Mouse (Mus musculus): ENCODE results near the gene Neurl1a. TPM values are rescaled to one million over a fixed set of nuclear protein-coding genes. Genes with fewer than 3 reads are reported as not detected.
A peak's percentile ranks its signal among the peaks of the same experiment; 100 is the strongest.

The Neurl1a gene
- polyA plus RNA-seq, 1 experiment from 2014 or later: 5.1 TPM

- DNase-seq (ENCODE audit: low spot score): no peak
- WGBS: 86% methylated on average over 8 of the region's 8 CpGs
- no peak overlapping the region for H3K27ac ChIP-seq
- peaks cover 33% of the 10 kb centered on the region for H3K4me1 ChIP-seq
- peaks cover 11% of the 10 kb centered on the region for H3K27me3 ChIP-seq (ENCODE audit: insufficient read depth, poor library complexity, severe bottlenecking)
- H3K4me3 ChIP-seq: no peak overlapping the region
- H3K9me3 ChIP-seq: no peaks in the 10 kb centered on the region
- no peaks in the 10 kb centered on the region for H3K36me3 ChIP-seq
These were observed 66.9 kb downstream of the Neurl1a start for GRCm38 (mm10) chr19:47245512-47245911.

- Histone ChIP-seq H3K9me3 (no peaks in the 10 kb centered on the region), H3K4me3 (no peak overlapping the region), H3K36me3 (no peaks in the 10 kb centered on the region), H3K27ac (no peak overlapping the region), H3K4me1 (peaks cover 24% of the 10 kb centered on the region), H3K27me3 (ENCODE audit: insufficient read depth, poor library complexity, severe bottlenecking) (peaks cover 34% of the 10 kb centered on the region)
- 45% methylated on average over 11 of the region's 11 CpGs for WGBS
- no peak for DNase-seq (ENCODE audit: low spot score)
These were observed 69.2 kb downstream of the Neurl1a start for GRCm38 (mm10) chr19:47247791-47248190.

- Histone ChIP-seq H3K9me3 (no peaks in the 10 kb centered on the region), H3K27ac (no peak overlapping the region), H3K36me3 (no peaks in the 10 kb centered on the region), H3K4me3 (no peak overlapping the region), H3K4me1 (peaks cover 25% of the 10 kb centered on the region), H3K27me3 (ENCODE audit: insufficient read depth, poor library complexity, severe bottlenecking) (peaks cover 39% of the 10 kb centered on the region)
- no peak for DNase-seq (ENCODE audit: low spot score)
- 79% methylated on average over 7 of the region's 7 CpGs for WGBS
These were observed 69.7 kb downstream of the Neurl1a start for GRCm38 (mm10) chr19:47248296-47248695.

GRCm38 (mm10) chr19:47248906-47249568 is 70.4 kb downstream of the Neurl1a start:
- no peaks in the 10 kb centered on the region for H3K9me3 ChIP-seq
- peaks cover 46% of the 10 kb centered on the region for H3K27me3 ChIP-seq (ENCODE audit: insufficient read depth, poor library complexity, severe bottlenecking)
- no peak overlapping the region for H3K27ac ChIP-seq
- DNase-seq (ENCODE audit: low spot score): no peak
- H3K36me3 ChIP-seq: no peaks in the 10 kb centered on the region
- peaks cover 25% of the 10 kb centered on the region for H3K4me1 ChIP-seq
- WGBS: 73% methylated on average over 16 of the region's 16 CpGs
- H3K4me3 ChIP-seq: no peak overlapping the region

- Histone ChIP-seq H3K27me3 (ENCODE audit: insufficient read depth, poor library complexity, severe bottlenecking) (peaks cover 56% of the 10 kb centered on the region), H3K27ac (no peak overlapping the region), H3K4me3 (no peak overlapping the region), H3K36me3 (no peaks in the 10 kb centered on the region), H3K4me1 (peaks cover 25% of the 10 kb centered on the region), H3K9me3 (no peaks in the 10 kb centered on the region)
- 71% methylated on average over 6 of the region's 6 CpGs for WGBS
- DNase-seq (ENCODE audit: low spot score): no peak
These were observed 72.3 kb downstream of the Neurl1a start for GRCm38 (mm10) chr19:47250931-47251330.

GRCm38 (mm10) chr19:47253053-47253628 is 74.5 kb downstream of the Neurl1a start:
- Histone ChIP-seq H3K36me3 (no peaks in the 10 kb centered on the region), H3K9me3 (no peaks in the 10 kb centered on the region), H3K27ac (peak overlapping the region; percentile 77), H3K4me1 (peaks cover 20% of the 10 kb centered on the region), H3K27me3 (ENCODE audit: insufficient read depth, poor library complexity, severe bottlenecking) (peaks cover 56% of the 10 kb centered on the region), H3K4me3 (peak overlapping the region; percentile 63)
- 3% methylated on average over 90 of the region's 90 CpGs for WGBS
- DNase-seq (ENCODE audit: low spot score): no peak

- Histone ChIP-seq H3K27ac (no peak overlapping the region), H3K27me3 (ENCODE audit: insufficient read depth, poor library complexity, severe bottlenecking) (peaks cover 56% of the 10 kb centered on the region), H3K4me1 (peaks cover 18% of the 10 kb centered on the region), H3K9me3 (no peaks in the 10 kb centered on the region), H3K4me3 (no peak overlapping the region), H3K36me3 (no peaks in the 10 kb centered on the region)
- 72% methylated on average over 2 of the region's 2 CpGs for WGBS
- DNase-seq (ENCODE audit: low spot score): no peak
These were observed 76.4 kb downstream of the Neurl1a start for GRCm38 (mm10) chr19:47255036-47255435.

- peaks cover 49% of the 10 kb centered on the region for H3K27me3 ChIP-seq (ENCODE audit: insufficient read depth, poor library complexity, severe bottlenecking)
- no peak overlapping the region for H3K4me3 ChIP-seq
- peaks cover 18% of the 10 kb centered on the region for H3K4me1 ChIP-seq
- H3K36me3 ChIP-seq: no peaks in the 10 kb centered on the region
- 68% methylated on average over 6 of the region's 6 CpGs for WGBS
- H3K27ac ChIP-seq: no peak overlapping the region
- H3K9me3 ChIP-seq: no peaks in the 10 kb centered on the region
- no peak for DNase-seq (ENCODE audit: low spot score)
These were observed 77.3 kb downstream of the Neurl1a start for GRCm38 (mm10) chr19:47255919-47256318.

GRCm38 (mm10) chr19:47259581-47259980 is 81.0 kb downstream of the Neurl1a start:
- no peak overlapping the region for H3K27ac ChIP-seq
- no peak overlapping the region for H3K4me3 ChIP-seq
- H3K9me3 ChIP-seq: no peaks in the 10 kb centered on the region
- H3K36me3 ChIP-seq: 0 out of 2 replicates have a peak, but pooled peaks cover 3% of the 10 kb centered on the region
- H3K27me3 ChIP-seq (ENCODE audit: insufficient read depth, poor library complexity, severe bottlenecking): peaks cover 12% of the 10 kb centered on the region
- peaks cover 12% of the 10 kb centered on the region; the same call in 1 of the 2 replicates for H3K4me1 ChIP-seq
- 5% methylated on average over 5 of the region's 5 CpGs for WGBS
- no peak for DNase-seq (ENCODE audit: low spot score)

- Histone ChIP-seq H3K27me3 (ENCODE audit: insufficient read depth, poor library complexity, severe bottlenecking) (peaks cover 5% of the 10 kb centered on the region), H3K9me3 (no peaks in the 10 kb centered on the region), H3K4me3 (no peak overlapping the region), H3K36me3 (peaks cover 11% of the 10 kb centered on the region), H3K27ac (no peak overlapping the region), H3K4me1 (peaks cover 14% of the 10 kb centered on the region; the same call in 1 of the 2 replicates)
- DNase-seq (ENCODE audit: low spot score): no peak
- 84% methylated on average over 8 of the region's 8 CpGs for WGBS
These were observed 82.6 kb downstream of the Neurl1a start for GRCm38 (mm10) chr19:47261196-47261595.

- H3K36me3 ChIP-seq: peaks cover 36% of the 10 kb centered on the region
These were observed 85.0 kb downstream of the Neurl1a start for GRCm38 (mm10) chr19:47263621-47264020.

GRCm38 (mm10) chr19:47264322-47265092 is 85.9 kb downstream of the Neurl1a start:
- WGBS: 53% methylated on average over 11 of the region's 11 CpGs
- Histone ChIP-seq H3K4me3 (no peak overlapping the region), H3K9me3 (no peaks in the 10 kb centered on the region), H3K27me3 (ENCODE audit: insufficient read depth, poor library complexity, severe bottlenecking) (no peaks in the 10 kb centered on the region), H3K4me1 (peaks cover 7% of the 10 kb centered on the region; the same call in 1 of the 2 replicates), H3K36me3 (peaks cover 44% of the 10 kb centered on the region), H3K27ac (no peak overlapping the region)
- DNase-seq (ENCODE audit: low spot score): peak; percentile 82

More at GRCm38 (mm10) chr19:47263621-47264020, 85.0 kb downstream of the Neurl1a start:
- Histone ChIP-seq H3K4me3 (no peak overlapping the region), H3K4me1 (peaks cover 11% of the 10 kb centered on the region; the same call in 1 of the 2 replicates), H3K27ac (no peak overlapping the region), H3K9me3 (no peaks in the 10 kb centered on the region), H3K27me3 (ENCODE audit: insufficient read depth, poor library complexity, severe bottlenecking) (no peaks in the 10 kb centered on the region)
- WGBS: 87% methylated on average over 8 of the region's 8 CpGs
- no peak for DNase-seq (ENCODE audit: low spot score)

Data from heart, embryonic 10.5 days (tissue).